Mouse (Mus musculus): ENCODE measurements around the gene H6pd.

GRCm38 (mm10) chr4:149983921-149984645 is 24.7 kb downstream of the H6pd start:
- TF ChIP-seq CTCF (conservative IDR thresholded peaks at IDR 0.05; ENCODE audit: low read length) (no peak), NANOG (IDR thresholded peaks at IDR 0.05; ENCODE audit: borderline replicate concordance, low read length) (no peak), POU5F1 (IDR thresholded peaks at IDR 0.05; ENCODE audit: borderline replicate concordance, low read length) (no peak)

Data from E14TG2a.4 (cell line).